In genomic region chr9:122018079-122018478, GRCm38 (mm10) we compare ENCODE assay signal across 8 mouse cellular contexts.
"Had no signal": no experiment of that assay in that cellular context is flagged by ENCODE, and none has a peak within 500 bp of the region (broad histone marks: within the 10 kb centered on the region; RNA-seq: fewer than 3 reads in every experiment).

No protein-coding gene starts in this region.

- H3K4me3 ChIP-seq: midbrain, embryonic 10.5 days; myocyte; neural tube, embryonic 13.5 days; neural tube, embryonic 15.5 days; stomach, embryonic 15.5 days had no signal

- H3K9ac ChIP-seq: lung, embryonic 14.5 days; midbrain, embryonic 13.5 days; neural tube, embryonic 15.5 days; stomach, embryonic 15.5 days had no signal

- H3K9me3 ChIP-seq: midbrain, embryonic 10.5 days; midbrain, embryonic 13.5 days; neural tube, embryonic 13.5 days; neural tube, embryonic 15.5 days; stomach, embryonic 15.5 days had no signal

- H3K36me3 ChIP-seq: midbrain, embryonic 10.5 days; midbrain, embryonic 13.5 days; neural tube, embryonic 13.5 days; neural tube, embryonic 15.5 days; stomach, embryonic 15.5 days had no signal

- H3K27ac ChIP-seq: midbrain, embryonic 10.5 days; midbrain, embryonic 13.5 days; neural tube, embryonic 15.5 days; stomach, embryonic 15.5 days; stomach, postnatal 0 days had no signal

- H3K27me3 ChIP-seq: neural tube, embryonic 13.5 days; neural tube, embryonic 15.5 days; stomach, embryonic 15.5 days had no signal

- H3K4me2 ChIP-seq: stomach, embryonic 15.5 days had no signal
